Mouse (Mus musculus): ENCODE measurements around the gene Golga7b. TPM values are rescaled to one million over a fixed set of nuclear protein-coding genes. Genes with fewer than 3 reads are reported as not detected.

Golga7b gene
- 1 to 10 TPM in 1 of 4 experiments, under 1 TPM in 3; 0.46 to 1.0 (median 0.75) TPM for total RNA-seq (2022)

- no peak for DNase-seq (ENCODE audit: low spot score)
Measured at GRCm38 (mm10) chr19:42247519-42247918, at the start of gene Golga7b. Gene Golga7b (plus strand): TSS chr19:42247574.

GRCm38 (mm10) chr19:42198026-42198425 lies 49.3 kb upstream of the Golga7b start:
- no peak for DNase-seq (ENCODE audit: low spot score)

- DNase-seq (ENCODE audit: low spot score), result no peak
Measured at GRCm38 (mm10) chr19:42201696-42202381, 45.5 kb upstream of the Golga7b start, which contains the start of gene Sfrp5. Gene Sfrp5 (minus strand): TSS chr19:42202252.

GRCm38 (mm10) chr19:42202467-42202866 lies 44.9 kb upstream of the Golga7b start:
- no peak for DNase-seq (ENCODE audit: low spot score)

- peak; percentile 48 for DNase-seq (ENCODE audit: low spot score)
Measured at GRCm38 (mm10) chr19:42204306-42204705, 43.1 kb upstream of the Golga7b start.

GRCm38 (mm10) chr19:42205201-42205600 lies 42.2 kb upstream of the Golga7b start:
- DNase-seq (ENCODE audit: low spot score), result no peak

- DNase-seq (ENCODE audit: low spot score), result no peak
Measured at GRCm38 (mm10) chr19:42209485-42209884, 37.9 kb upstream of the Golga7b start.

- no peak for DNase-seq (ENCODE audit: low spot score)
Measured at GRCm38 (mm10) chr19:42209976-42210375, 37.4 kb upstream of the Golga7b start.

- DNase-seq (ENCODE audit: low spot score), result no peak
Measured at GRCm38 (mm10) chr19:42211936-42212335, 35.4 kb upstream of the Golga7b start.

GRCm38 (mm10) chr19:42214601-42215000 lies 32.8 kb upstream of the Golga7b start:
- no peak for DNase-seq (ENCODE audit: low spot score)

- no peak for DNase-seq (ENCODE audit: low spot score)
Measured at GRCm38 (mm10) chr19:42216699-42217373, 30.5 kb upstream of the Golga7b start.

- no peak for DNase-seq (ENCODE audit: low spot score)
Measured at GRCm38 (mm10) chr19:42217374-42217763, 30.0 kb upstream of the Golga7b start.

GRCm38 (mm10) chr19:42226451-42226850 lies 20.9 kb upstream of the Golga7b start:
- DNase-seq (ENCODE audit: low spot score), result no peak

GRCm38 (mm10) chr19:42229499-42230287 lies 17.7 kb upstream of the Golga7b start:
- DNase-seq (ENCODE audit: low spot score), result no peak

- DNase-seq (ENCODE audit: low spot score), result no peak
Measured at GRCm38 (mm10) chr19:42230288-42230568, 17.1 kb upstream of the Golga7b start.

GRCm38 (mm10) chr19:42230986-42231385 lies 16.4 kb upstream of the Golga7b start:
- DNase-seq (ENCODE audit: low spot score), result no peak

GRCm38 (mm10) chr19:42237602-42238340 lies 9.6 kb upstream of the Golga7b start:
- peak; percentile 38 for DNase-seq (ENCODE audit: low spot score)

GRCm38 (mm10) chr19:42238341-42238715 lies 9.0 kb upstream of the Golga7b start:
- DNase-seq (ENCODE audit: low spot score), result peak; percentile 47

- no peak for DNase-seq (ENCODE audit: low spot score)
Measured at GRCm38 (mm10) chr19:42240881-42241280, 6.5 kb upstream of the Golga7b start.

- DNase-seq (ENCODE audit: low spot score), result no peak
Measured at GRCm38 (mm10) chr19:42243401-42243800, 4.0 kb upstream of the Golga7b start.

GRCm38 (mm10) chr19:42246626-42247025 lies 748 bp upstream of the Golga7b start:
- DNase-seq (ENCODE audit: low spot score), result no peak

Measured in heart, adult 8-10 months (tissue).